Mouse (Mus musculus) thymus, postnatal 0 days (tissue): ENCODE data around the gene Mettl23. TPM values are rescaled to one million over a fixed set of nuclear protein-coding genes. Genes with fewer than 3 reads are reported as not detected.
"Not testable (repeated sequence)": the region's sequence is repeated elsewhere in the genome, so short reads cannot be mapped to it uniquely, and the experiment has no call there.

Experiments used
- DNase-seq: peaks from one replicate; pipeline ENCODE4 v3.0.0-alpha.2; 2015; ENCODE audit warnings: low spot score
- polyA plus RNA-seq: library from polyadenylated mRNA; unstranded; fragments of >200 nt; fragmentation: Nextera tagmentation; extraction: Ambion mirVana; gene quantifications from 2 replicates; pipeline ENCODE4 v1.2.1, GENCODE M21; 2015

Gene Mettl23
- polyA plus RNA-seq, 1 experiment from 2014 or later, result 143 TPM

DNA sequence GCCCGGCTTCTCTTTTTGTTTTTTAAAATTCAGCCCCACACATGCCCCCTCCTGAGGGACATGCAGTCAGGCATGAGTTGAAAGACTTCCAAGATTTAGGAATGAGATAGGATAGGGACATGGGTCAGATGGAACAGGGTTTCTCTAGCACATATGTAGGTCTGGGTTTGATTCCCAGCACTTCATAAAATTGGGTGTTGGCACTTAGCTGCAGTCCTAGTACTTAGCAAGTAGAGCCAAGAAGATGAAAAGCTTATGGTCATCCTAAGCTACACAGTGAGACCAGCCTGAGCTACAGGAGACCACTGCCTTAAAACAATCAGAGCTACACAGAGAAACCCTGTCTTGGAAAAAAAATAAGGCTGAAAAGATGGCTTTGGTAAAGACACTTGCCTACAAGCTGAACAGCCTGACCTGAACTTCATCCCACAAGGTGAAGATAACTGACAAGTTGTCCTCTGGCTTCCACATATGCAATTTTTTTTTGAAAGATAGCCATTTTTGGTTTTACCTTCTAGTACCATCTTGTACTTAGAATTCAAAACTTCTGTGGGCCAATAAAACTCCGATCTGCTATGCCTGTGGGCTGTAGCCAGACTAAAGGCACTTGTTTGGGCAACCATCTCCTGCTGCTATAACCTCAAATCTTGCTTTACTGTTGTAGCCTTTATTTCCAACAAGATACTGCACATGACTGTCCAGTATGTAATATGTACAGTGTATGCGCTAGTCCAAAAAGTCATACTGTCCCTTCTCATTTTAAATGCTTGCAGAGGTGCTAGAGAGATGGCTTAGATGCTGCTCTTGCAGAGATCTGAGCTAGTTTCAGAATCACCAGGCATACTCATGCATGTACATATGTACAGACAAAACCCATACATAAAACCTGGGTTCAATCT is 4.4 kb downstream of the Mettl23 start:
- no peak for DNase-seq

DNA sequence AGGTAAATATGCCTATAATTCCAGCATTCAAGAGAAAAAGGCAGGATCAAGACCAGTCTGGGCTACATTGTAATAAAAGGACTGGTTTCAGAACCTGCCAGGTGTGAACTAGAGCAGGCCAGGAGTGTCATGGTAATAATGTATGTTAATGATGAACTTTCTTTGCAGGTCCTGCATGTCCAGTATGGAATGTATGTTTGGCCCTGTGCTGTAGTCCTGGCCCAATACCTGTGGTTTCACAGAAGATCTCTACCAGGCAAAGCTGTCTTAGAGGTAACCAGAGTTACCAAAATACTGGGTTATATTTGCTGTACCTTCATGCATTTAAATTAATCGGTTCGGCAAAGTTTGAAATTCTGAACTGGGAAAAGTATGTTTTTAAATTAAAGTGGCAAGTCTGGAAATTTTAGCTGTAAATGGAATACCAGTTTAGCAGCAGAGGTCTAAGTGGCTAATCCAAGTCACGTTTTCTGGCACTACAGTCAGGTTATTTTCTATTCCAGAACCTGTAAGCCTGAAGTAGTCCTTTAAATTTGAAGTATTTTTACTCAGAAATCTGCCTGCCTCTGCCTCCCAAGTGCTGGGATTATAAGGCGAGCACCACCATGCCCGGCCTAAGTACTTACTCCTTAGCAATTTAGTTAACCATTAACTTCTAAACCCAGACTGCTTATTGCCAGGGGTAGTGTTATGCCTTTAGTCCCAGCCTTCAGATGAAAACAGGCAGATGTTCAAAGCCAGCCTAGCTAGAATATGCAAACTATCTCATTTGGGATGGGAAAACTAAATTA is 5.2 kb downstream of the Mettl23 start:
- no peak for DNase-seq

DNA sequence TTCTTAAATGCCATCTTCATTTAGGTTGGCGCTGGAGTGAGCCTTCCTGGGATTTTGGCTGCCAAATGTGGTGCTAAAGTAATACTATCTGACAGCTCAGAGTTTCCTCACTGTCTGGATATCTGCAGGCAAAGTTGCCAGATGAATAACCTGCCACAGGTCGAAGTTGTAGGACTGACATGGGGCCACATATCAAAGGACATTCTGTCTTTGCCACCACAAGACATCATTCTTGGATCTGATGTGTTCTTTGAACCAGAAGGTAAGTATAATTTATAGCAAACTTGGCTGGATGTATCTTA is 5.8 kb downstream of the Mettl23 start:
- not testable (repeated sequence) for DNase-seq

DNA sequence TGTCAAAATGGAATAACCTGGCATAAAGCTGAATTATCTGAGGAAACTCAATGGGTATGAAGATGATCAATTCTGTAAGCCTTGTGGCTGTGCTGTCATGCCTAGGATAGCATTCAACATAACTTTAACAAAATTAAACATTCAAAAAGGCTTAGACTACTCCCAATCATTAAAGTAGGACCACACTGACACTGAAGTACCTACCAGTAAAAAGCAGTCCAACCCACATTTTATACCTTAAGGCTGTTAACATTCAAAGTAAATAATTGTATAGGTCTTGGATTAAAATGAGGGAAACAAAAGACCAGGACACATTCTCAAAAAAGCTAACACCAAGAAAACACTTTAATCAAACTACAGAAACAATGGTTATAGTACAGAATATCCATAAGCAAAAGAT is 6.5 kb downstream of the Mettl23 start:
- no peak for DNase-seq

DNA sequence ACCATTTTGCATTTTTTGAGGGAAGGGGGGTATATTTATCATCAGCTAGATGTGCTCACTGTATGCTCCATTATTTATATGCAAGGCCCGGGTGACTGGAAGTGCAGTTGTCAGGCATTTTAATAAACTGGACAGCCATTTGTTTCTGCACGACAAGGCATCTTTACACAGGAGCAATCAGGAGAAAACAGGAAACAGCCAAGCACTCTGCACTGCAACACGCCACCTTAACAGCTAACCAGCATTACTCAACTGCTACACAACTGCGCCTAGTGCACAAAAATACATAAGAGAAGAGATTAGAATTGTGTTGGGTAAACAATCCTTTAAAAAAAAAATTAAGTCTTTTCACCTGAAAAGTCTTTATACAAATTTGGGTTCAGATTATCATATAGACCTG is 7.0 kb downstream of the Mettl23 start:
- DNase-seq, result no peak

DNA sequence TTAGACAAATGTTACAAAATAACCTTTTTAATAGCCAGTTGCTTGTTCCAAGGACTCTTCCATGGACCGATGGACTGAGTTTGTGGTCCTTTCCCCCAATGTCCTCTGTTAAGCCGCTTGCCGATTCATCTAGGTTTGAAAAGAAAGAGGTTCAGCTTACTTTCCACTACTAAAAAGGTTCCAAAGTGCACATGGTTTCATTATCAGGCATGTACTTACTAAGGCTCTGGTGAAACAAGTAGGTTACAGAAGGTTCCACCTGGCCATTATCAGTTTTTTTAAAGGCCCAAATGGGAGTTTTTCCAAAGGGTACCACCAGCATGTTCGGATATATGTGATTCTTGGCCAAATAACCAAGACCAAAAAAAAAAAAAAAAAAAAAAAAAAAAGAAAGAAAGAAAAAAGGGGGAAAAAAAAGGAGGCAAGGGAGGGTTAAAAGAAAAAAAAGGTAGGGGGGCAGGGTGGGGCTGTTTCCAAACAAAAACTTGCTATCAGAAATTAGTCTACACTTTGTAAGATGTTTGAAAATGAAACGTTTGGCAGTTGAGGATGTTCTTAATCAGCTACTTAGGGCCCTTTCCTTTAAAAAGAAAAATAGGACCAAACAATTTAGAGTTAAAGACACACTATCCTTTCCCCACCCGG is 7.9 kb downstream of the Mettl23 start:
- DNase-seq, result no peak

DNA sequence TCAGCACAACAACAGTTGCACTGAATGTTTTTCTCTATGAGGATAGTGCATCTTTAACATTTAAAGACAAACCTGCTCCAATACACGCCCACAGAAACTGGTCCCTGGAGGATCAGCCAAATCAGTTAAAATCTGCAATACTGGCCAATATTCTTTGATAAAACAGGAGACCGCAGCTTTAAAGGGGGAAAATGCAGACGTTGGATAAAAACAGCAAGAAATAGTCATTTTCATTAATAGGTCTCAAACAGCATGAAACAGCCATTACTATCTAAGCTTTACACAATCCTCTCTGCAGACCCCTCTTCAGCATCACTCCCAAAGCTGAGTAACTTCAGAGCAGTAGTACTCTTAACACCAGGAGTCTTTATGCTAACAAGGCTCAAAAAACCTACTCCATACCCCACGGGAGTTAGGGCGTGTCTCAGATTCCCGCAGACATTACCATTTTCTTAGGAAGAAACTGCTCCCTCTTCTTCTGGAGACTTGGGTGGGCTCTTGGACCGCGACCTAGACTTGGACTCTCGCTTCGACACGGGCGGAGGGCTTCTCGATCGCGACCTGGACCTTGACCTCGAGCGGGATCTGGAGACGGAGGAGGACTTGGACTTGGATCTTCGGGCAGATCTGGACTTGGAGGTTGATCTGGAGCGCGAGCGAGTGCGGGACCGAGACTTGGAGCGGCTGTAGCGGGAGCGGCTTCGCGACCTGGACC is 8.7 kb downstream of the Mettl23 start:
- DNase-seq, result no peak

DNA sequence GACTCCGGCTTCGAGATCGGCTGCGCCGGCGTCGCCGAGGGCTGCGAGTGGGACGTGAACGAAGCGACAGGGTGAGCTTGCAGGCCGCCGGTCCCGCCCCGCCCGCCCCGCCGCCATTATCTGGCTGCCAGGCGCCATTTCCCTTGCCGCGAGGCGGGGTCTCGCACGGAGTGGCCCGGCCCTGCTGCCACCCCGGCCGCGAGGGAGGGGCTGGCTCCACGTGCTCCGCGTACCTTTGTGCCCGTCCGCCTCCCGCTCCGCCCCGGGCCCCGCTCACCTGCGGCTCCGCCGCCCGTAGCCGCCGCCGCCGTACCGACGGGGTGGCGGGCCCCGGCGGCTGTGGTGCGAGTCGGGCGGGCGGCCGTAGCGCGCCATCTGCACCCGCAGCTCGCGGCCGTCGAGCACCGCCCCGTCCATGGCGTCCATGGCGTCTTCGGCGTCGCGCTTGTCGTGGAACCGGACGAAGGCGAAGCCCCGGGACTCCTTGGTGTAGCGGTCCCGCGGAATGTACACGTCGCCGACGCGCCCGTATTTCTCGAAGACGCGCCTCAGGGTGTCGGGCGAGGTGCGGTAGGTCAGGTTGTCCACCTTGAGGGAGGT is 9.3 kb downstream of the Mettl23 start, which contains the start of gene Mfsd11:
Gene Mfsd11 (plus strand): TSS at position 150 of the 600 bp plus-strand sequence.
- peak; percentile 80 for DNase-seq

DNA sequence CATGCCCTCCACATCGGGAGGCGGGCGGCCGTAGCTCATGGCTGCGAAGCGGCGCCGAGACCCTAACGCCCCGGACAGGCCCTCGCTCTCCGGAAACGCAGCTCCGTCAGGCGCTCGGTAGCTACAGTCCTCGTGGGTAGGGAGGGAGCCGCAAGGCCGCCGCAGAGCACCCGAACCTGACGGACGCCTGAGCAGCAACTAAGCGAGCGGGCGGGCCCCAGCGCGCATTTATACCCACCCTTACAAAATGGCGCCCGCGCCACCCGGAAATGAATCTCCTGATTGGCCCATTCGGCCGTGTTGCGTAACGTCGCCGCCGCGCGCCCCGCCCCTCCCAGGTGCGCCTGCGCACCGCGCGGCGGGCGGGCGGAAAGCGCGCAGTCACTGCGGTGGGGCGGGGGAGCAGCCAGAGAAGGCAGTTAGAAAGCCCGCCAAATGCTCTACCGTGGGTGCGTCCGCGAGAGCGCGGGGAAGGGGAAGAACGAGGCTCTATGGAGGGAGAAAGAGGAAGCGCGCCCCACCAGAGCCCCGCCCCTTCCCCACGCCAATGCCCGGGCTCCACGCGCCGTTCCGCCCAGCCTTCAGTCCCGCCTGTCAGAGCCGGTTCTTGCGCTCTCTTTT is 9.9 kb downstream of the Mettl23 start, which contains the start of gene Srsf2:
Gene Srsf2 (minus strand): TSS at position 204 of the 621 bp plus-strand sequence.
- DNase-seq, result peak; percentile 98

DNA sequence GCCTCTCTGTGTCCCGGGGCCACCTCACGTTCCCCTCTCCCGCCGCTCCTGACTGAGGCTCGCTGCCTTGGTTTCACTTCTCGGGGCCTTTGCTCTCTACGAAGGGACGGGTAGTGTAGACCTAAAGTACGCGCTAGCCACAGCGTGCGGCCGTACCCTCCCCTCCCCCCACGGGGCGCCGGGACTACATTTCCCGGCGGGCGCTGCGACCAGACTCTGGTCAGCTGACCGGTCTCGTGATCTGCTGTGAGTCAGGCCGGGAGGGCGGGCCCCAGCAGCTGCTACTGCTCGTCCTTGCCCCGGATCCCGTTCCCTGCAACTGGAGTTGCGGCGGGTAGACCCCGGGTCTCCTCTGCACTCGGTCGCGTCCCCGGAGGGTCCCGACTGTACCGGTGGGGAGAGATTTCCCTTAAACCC is 10.4 kb downstream of the Mettl23 start:
- peak; percentile 95 for DNase-seq

DNA sequence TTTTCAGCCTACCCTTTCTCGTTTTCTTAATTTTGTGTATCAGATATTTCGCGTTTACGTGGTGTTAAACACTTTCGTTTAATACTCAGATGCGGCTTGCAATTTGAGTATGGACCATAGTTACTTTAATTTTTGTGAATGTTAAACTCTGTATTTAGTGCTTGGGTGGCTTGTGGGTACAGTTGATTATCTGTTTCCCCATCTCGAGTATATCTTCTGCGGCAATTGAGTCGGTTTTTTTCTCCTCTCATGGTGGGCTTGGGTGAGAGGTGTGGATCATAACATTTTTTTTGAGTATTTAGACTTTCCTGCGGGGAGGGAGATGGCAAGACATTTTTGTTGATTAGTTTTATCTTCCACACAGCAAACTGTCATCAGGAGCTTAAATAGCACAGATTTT is 11.2 kb downstream of the Mettl23 start:
- no peak for DNase-seq

DNA sequence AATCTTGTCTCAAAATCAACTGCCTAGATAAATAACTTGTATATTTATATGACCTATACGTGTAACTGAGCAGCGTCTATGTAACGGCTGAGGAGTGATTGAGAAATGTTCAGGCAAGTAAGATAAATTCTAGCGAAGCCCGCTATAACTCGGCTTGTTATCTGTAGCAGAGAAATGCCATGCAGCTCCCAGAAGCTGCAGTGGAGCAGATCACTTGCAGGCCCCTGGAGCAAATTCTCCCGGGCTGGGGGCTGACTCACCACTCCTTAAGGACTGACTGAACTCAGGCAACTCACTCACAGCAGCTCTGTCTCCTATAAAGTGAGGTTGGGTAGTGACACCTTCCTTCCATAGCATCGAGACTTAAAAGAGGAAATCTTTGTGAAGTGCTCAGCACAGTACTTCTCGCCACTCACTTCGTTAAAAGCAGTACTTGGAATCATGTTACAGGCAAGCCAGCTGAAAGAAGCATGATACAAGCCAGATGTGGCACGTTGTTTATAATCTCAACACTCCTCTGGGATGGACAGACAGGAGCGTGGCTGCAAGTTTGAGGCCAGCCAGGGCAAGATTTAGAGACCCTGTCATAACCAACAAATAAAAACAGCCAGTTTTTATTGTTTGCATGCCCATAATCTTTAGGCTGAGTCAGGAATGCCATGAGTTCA is 14.2 kb downstream of the Mettl23 start:
- no peak for DNase-seq

DNA sequence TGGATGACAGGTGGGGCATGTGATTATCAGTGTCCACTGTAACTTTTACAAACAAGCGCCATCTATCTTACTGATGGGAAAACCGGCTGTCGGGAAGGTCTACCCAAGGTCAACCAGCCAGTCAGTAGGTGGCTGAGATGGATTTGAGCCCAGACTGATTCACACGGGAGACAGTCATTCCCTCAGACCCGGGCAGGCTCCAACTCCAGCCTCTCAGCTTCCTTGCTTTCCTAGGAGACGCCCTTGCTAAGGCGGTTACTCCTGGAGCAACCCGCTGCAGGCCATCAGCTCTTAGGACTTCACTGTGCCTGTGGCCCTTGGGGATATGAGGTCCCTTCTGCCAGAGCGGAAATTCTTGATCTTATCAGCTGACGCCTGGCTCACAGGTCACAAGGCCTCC is 21.4 kb downstream of the Mettl23 start:
- no peak for DNase-seq

DNA sequence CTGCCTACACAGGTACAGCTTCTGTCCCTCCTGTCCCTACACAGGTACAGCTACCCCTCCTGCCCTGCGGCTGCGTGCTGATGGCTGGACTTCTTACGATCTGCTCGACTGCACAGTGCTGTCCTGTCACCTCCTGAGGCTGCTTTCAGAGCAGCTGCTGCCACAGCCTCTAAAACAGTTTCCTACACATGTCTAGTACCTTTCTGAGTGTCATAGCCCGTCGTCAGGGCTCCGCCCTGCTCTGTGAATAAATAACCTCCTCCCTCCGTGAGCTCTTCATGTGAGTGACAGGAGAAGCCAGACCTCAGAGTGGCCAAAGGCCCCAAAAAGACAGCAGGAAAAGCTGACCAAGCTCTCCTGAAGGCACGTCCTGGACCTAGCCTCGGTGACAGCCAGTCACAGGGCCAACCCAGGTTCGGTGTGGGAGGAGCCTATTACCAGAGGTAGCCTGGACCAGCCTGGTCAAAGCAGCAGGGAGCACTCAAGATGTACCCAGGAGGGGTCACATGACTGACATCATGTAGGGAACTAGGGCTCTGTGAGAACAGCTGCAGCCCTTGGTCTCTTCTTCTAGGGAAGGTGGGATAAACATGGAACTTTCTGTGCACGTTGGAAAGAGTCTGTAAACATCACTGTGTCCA is 23.0 kb downstream of the Mettl23 start:
- DNase-seq, result no peak

DNA sequence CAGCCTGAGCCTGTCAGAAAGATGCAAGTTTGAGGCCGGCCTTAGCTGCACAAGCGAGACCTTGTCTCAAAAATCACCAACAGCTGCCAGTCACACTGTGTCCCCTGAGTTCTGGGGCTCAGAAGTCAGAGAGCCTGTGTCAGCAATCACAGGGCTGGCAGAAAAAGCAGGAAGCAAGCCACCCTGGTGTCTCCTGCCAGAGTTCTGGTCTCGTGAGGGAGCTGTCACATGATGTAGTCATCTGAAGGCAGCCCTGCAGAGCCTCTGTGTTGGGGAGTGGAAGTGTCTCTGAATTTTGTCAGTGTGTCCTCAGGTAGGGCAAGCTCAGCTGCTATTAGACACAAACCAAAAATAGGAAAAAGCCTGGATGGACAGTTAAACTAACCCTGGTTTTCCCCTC is 25.1 kb downstream of the Mettl23 start:
- DNase-seq, result no peak

DNA sequence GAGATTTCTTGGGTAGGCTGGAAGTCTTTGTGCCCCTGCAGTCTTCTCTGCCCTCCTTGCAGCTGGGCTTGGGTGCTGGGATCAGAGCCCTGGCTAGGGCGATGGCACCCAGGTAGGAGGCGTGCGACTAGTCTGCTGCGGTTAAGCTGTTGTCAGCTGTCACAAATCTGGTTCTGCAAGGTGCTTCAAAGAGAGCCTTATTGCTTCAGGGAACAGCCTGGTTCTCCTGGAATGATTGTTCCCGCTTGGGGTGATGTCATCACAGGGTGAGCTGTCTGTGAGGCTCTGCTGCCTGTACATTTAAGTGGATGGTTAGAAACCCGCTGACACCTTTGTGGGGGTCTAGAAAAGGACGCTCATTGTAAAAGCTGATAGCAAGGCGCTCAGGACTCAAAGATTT is 26.1 kb downstream of the Mettl23 start:
- DNase-seq, result no peak

DNA sequence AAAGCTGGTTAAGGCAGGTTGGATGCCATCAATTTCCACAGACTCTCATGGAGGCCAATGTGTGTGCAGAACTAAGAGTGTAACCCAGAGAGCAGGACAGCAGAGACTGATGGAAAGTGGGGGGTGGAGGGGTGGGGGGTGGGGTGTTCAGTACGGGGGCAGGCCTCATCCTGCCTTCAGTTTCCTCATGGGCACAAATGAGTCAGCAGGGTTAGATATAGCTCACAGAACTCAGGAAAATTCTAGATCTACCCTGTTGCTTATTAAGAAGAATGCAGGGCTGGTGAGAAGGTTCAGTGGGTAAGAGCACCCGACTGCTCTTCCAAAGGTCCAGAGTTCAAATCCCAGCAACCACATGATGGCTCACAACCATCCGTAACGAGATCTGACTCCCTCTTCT is 26.6 kb downstream of the Mettl23 start:
- no peak for DNase-seq

DNA sequence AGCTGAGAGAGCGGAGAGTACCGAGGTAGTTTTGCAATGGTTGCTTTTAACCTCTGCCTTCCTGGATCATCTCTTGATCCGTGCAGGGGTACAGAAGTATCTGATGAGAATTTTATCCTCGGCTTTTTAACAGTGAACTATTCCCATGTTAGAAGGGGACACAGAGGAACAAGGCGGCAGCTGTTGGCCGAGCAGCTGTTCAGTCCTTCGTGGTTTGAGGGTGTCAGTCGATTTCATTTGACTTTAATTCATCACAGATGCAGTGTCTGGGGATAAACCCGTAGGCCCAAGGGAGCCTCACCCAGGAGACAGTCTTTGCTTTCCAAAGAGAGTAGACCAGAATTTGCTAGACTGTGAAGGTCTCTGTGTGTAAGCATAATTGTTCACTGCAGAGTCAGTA is 28.5 kb downstream of the Mettl23 start:
- DNase-seq, result no peak

DNA sequence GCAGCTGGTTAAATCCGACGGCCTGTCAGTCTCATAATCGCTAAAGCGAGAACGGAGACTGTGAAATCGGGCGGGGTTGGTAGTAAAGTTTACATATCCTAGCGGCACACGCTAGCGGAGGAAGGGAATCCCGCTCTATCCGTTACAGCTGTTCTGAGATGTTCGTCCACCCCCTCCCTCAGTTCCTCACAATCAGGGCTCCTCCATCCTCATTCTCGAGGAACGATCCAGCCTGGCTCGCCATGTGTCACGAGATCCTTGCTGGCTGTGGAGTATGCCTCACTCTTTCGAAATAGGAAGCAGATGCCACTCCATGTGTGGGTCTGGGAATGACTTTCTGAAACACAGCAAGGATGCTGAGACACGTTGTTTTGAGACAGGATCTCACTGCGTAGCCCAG is 30.9 kb downstream of the Mettl23 start:
- no peak for DNase-seq
